Mouse (Mus musculus): ENCODE data around the gene Polr2b. TPM values are rescaled to one million over a fixed set of nuclear protein-coding genes. Genes with fewer than 3 reads are reported as not detected.
A peak's percentile ranks its signal among the peaks of the same experiment; 100 is the strongest.

The Polr2b gene
- 139 and 180 TPM in 2 replicates for total RNA-seq (2017)

GRCm38 (mm10) chr5:77309924-77310772 lies at the start of gene Polr2b, which contains the start of gene Noa1:
Gene Polr2b (plus strand): TSS chr5:77310147.
Gene Noa1 (minus strand): TSS chr5:77310084.
- ATAC-seq (replicated peaks in 1 of 2; ENCODE audit: insufficient read depth in 1 of 2, low FRiP score in 2 of 2, low TSS enrichment in 1 of 2, low read depth in 1 of 2, poor library complexity in 2 of 2, severe bottlenecking in 2 of 2) = peak; percentile 92

- ATAC-seq (replicated peaks in 1 of 2; ENCODE audit: insufficient read depth in 1 of 2, low FRiP score in 2 of 2, low TSS enrichment in 1 of 2, low read depth in 1 of 2, poor library complexity in 2 of 2, severe bottlenecking in 2 of 2) = no peak
Measured at GRCm38 (mm10) chr5:77261137-77261536, 48.8 kb upstream of the Polr2b start.

GRCm38 (mm10) chr5:77262105-77262504 lies 47.8 kb upstream of the Polr2b start:
- no peak for ATAC-seq (replicated peaks in 1 of 2; ENCODE audit: insufficient read depth in 1 of 2, low FRiP score in 2 of 2, low TSS enrichment in 1 of 2, low read depth in 1 of 2, poor library complexity in 2 of 2, severe bottlenecking in 2 of 2)

GRCm38 (mm10) chr5:77265081-77265670 lies 44.8 kb upstream of the Polr2b start, which contains the start of gene Rest:
Gene Rest (plus strand): TSS chr5:77265491.
- peak; percentile 74 to 83 for ATAC-seq (replicated peaks in 1 of 2; ENCODE audit: insufficient read depth in 1 of 2, low FRiP score in 2 of 2, low TSS enrichment in 1 of 2, low read depth in 1 of 2, poor library complexity in 2 of 2, severe bottlenecking in 2 of 2)

- peak; percentile 19 to 33; a peak in 1 of 4 replicates for ATAC-seq (replicated peaks in 1 of 2; ENCODE audit: insufficient read depth in 1 of 2, low FRiP score in 2 of 2, low TSS enrichment in 1 of 2, low read depth in 1 of 2, poor library complexity in 2 of 2, severe bottlenecking in 2 of 2)
Measured at GRCm38 (mm10) chr5:77265671-77266065, 44.3 kb upstream of the Polr2b start.

GRCm38 (mm10) chr5:77266066-77266885 lies 43.7 kb upstream of the Polr2b start:
- ATAC-seq (replicated peaks in 1 of 2; ENCODE audit: insufficient read depth in 1 of 2, low FRiP score in 2 of 2, low TSS enrichment in 1 of 2, low read depth in 1 of 2, poor library complexity in 2 of 2, severe bottlenecking in 2 of 2) = 0 out of 4 replicates have a peak, but pooled peaks of 1 of the 2 experiments have one; percentile 4

GRCm38 (mm10) chr5:77266886-77267401 lies 43.0 kb upstream of the Polr2b start:
- ATAC-seq (replicated peaks in 1 of 2; ENCODE audit: insufficient read depth in 1 of 2, low FRiP score in 2 of 2, low TSS enrichment in 1 of 2, low read depth in 1 of 2, poor library complexity in 2 of 2, severe bottlenecking in 2 of 2) = peak; percentile 37 to 38; a peak in 3 of 4 replicates

- ATAC-seq (replicated peaks in 1 of 2; ENCODE audit: insufficient read depth in 1 of 2, low FRiP score in 2 of 2, low TSS enrichment in 1 of 2, low read depth in 1 of 2, poor library complexity in 2 of 2, severe bottlenecking in 2 of 2) = no peak
Measured at GRCm38 (mm10) chr5:77267441-77267840, 42.5 kb upstream of the Polr2b start.

GRCm38 (mm10) chr5:77267957-77268624 lies 41.9 kb upstream of the Polr2b start:
- no peak for ATAC-seq (replicated peaks in 1 of 2; ENCODE audit: insufficient read depth in 1 of 2, low FRiP score in 2 of 2, low TSS enrichment in 1 of 2, low read depth in 1 of 2, poor library complexity in 2 of 2, severe bottlenecking in 2 of 2)

GRCm38 (mm10) chr5:77269399-77269798 lies 40.5 kb upstream of the Polr2b start:
- ATAC-seq (replicated peaks in 1 of 2; ENCODE audit: insufficient read depth in 1 of 2, low FRiP score in 2 of 2, low TSS enrichment in 1 of 2, low read depth in 1 of 2, poor library complexity in 2 of 2, severe bottlenecking in 2 of 2) = no peak

GRCm38 (mm10) chr5:77273151-77273550 lies 36.8 kb upstream of the Polr2b start:
- no peak; a peak in 1 of 4 replicates for ATAC-seq (replicated peaks in 1 of 2; ENCODE audit: insufficient read depth in 1 of 2, low FRiP score in 2 of 2, low TSS enrichment in 1 of 2, low read depth in 1 of 2, poor library complexity in 2 of 2, severe bottlenecking in 2 of 2)

GRCm38 (mm10) chr5:77275950-77276349 lies 34.0 kb upstream of the Polr2b start:
- ATAC-seq (replicated peaks in 1 of 2; ENCODE audit: insufficient read depth in 1 of 2, low FRiP score in 2 of 2, low TSS enrichment in 1 of 2, low read depth in 1 of 2, poor library complexity in 2 of 2, severe bottlenecking in 2 of 2) = no peak

- ATAC-seq (replicated peaks in 1 of 2; ENCODE audit: insufficient read depth in 1 of 2, low FRiP score in 2 of 2, low TSS enrichment in 1 of 2, low read depth in 1 of 2, poor library complexity in 2 of 2, severe bottlenecking in 2 of 2) = no peak
Measured at GRCm38 (mm10) chr5:77277204-77277603, 32.7 kb upstream of the Polr2b start.

GRCm38 (mm10) chr5:77281518-77282174 lies 28.3 kb upstream of the Polr2b start:
- no peak for ATAC-seq (replicated peaks in 1 of 2; ENCODE audit: insufficient read depth in 1 of 2, low FRiP score in 2 of 2, low TSS enrichment in 1 of 2, low read depth in 1 of 2, poor library complexity in 2 of 2, severe bottlenecking in 2 of 2)

- no peak for ATAC-seq (replicated peaks in 1 of 2; ENCODE audit: insufficient read depth in 1 of 2, low FRiP score in 2 of 2, low TSS enrichment in 1 of 2, low read depth in 1 of 2, poor library complexity in 2 of 2, severe bottlenecking in 2 of 2)
Measured at GRCm38 (mm10) chr5:77282242-77282641, 27.7 kb upstream of the Polr2b start.

- no peak for ATAC-seq (replicated peaks in 1 of 2; ENCODE audit: insufficient read depth in 1 of 2, low FRiP score in 2 of 2, low TSS enrichment in 1 of 2, low read depth in 1 of 2, poor library complexity in 2 of 2, severe bottlenecking in 2 of 2)
Measured at GRCm38 (mm10) chr5:77285685-77286084, 24.3 kb upstream of the Polr2b start.

Data from hematopoietic stem cell, adult 5-6 weeks (primary cell).